Mouse (Mus musculus) neural tube, embryonic 13.5 days (tissue): ENCODE data around the gene Klhl3. TPM values are rescaled to one million over a fixed set of nuclear protein-coding genes. Genes with fewer than 3 reads are reported as not detected.

Experiments used
- ATAC-seq: fragments of 200-750 bp; cut with Nextera tagmentation; 2 replicates; pipeline ENCODE4 v1.8.0; 2017; ENCODE audit warnings: low read depth, mild to moderate bottlenecking, moderate TSS enrichment, moderate library complexity
- H3K27ac ChIP-seq: fragments of 300-500 bp; sonication (generic); replicated peaks from 2 replicates; pipeline ENCODE4 v1.5.1; 2015; ENCODE audit warnings: moderate library complexity, mild to moderate bottlenecking, inconsistent platforms
- H3K27me3 ChIP-seq: fragments of 300-500 bp; sonication (generic); 2 replicates; pipeline ENCODE4 v1.6.1; 2015; ENCODE audit warnings: mild to moderate bottlenecking, inconsistent platforms
- H3K36me3 ChIP-seq: fragments of 300-500 bp; sonication (generic); 2 replicates; pipeline ENCODE4 v1.6.1; 2015; ENCODE audit warnings: mild to moderate bottlenecking, inconsistent platforms
- H3K4me1 ChIP-seq: fragments of 300-500 bp; sonication (generic); replicated peaks from 2 replicates; pipeline ENCODE4 v1.6.1; 2015; ENCODE audit warnings: inconsistent platforms
- H3K4me2 ChIP-seq: fragments of 300-500 bp; sonication (generic); 2 replicates; pipeline ENCODE4 v1.6.1; 2015; ENCODE audit warnings: inconsistent platforms, mild to moderate bottlenecking, moderate library complexity
- H3K4me3 ChIP-seq: fragments of 300-500 bp; sonication (generic); 2 replicates; pipeline ENCODE4 v1.5.1; 2015; ENCODE audit warnings: mild to moderate bottlenecking, inconsistent platforms
- H3K9ac ChIP-seq: fragments of 300-500 bp; sonication (generic); 2 replicates; pipeline ENCODE4 v1.6.1; 2015; ENCODE audit warnings: moderate library complexity, mild to moderate bottlenecking, inconsistent platforms
- H3K9me3 ChIP-seq: fragments of 300-500 bp; sonication (generic); 2 replicates; pipeline ENCODE4 v1.6.1; 2016; ENCODE audit warnings: inconsistent platforms
- WGBS: fragments of 180-500 bp; shearing (Covaris S2); methylation state at CpG from one replicate; pipeline ENCODE4 v1.1.7; 2015; 5-methylcytosine and 5-hydroxymethylcytosine counted together
- polyA plus RNA-seq: library from polyadenylated mRNA; unstranded; fragments of >200 nt; fragmentation: Nextera tagmentation; extraction: Ambion mirVana; gene quantifications from 2 replicates; pipeline ENCODE4 v1.2.1, GENCODE M21; 2015

Klhl3 gene
- polyA plus RNA-seq, 1 experiment from 2014 or later = 11.5 TPM

- no peak overlapping the region for H3K4me3 ChIP-seq
- H3K27me3 ChIP-seq = no peaks in the 10 kb centered on the region
- no peaks in the 10 kb centered on the region for H3K4me1 ChIP-seq
- peaks cover 14% of the 10 kb centered on the region; the same call in 1 of the 2 replicates for H3K36me3 ChIP-seq
- ATAC-seq = no peak
- no peak overlapping the region for H3K4me2 ChIP-seq
- H3K9ac ChIP-seq = no peak overlapping the region
- no peak overlapping the region for H3K27ac ChIP-seq
- no peaks in the 10 kb centered on the region for H3K9me3 ChIP-seq
- WGBS = 89% methylated on average over 9 of the region's 9 CpGs
Measured at GRCm38 (mm10) chr13:58074881-58075280, 38.5 kb downstream of the Klhl3 start.

- H3K36me3 ChIP-seq = peaks cover 14% of the 10 kb centered on the region; the same call in 1 of the 2 replicates
- no peak overlapping the region for H3K4me2 ChIP-seq
- no peak overlapping the region for H3K27ac ChIP-seq
- WGBS = 83% methylated on average over 6 of the region's 6 CpGs
- ATAC-seq = no peak
- no peaks in the 10 kb centered on the region for H3K27me3 ChIP-seq
- no peaks in the 10 kb centered on the region for H3K9me3 ChIP-seq
- no peak overlapping the region for H3K4me3 ChIP-seq
- H3K9ac ChIP-seq = no peak overlapping the region
- H3K4me1 ChIP-seq = no peaks in the 10 kb centered on the region
Measured at GRCm38 (mm10) chr13:58074466-58074865, 38.9 kb downstream of the Klhl3 start.

- no peak overlapping the region for H3K9ac ChIP-seq
- no peak overlapping the region for H3K27ac ChIP-seq
- 88% methylated on average over 12 of the region's 12 CpGs for WGBS
- no peaks in the 10 kb centered on the region for H3K27me3 ChIP-seq
- H3K9me3 ChIP-seq = no peaks in the 10 kb centered on the region
- no peak overlapping the region for H3K4me2 ChIP-seq
- H3K4me3 ChIP-seq = no peak overlapping the region
- H3K4me1 ChIP-seq = peaks cover 4% of the 10 kb centered on the region; the same call in 1 of the 2 replicates
- no peak for ATAC-seq
- peaks cover 14% of the 10 kb centered on the region; the same call in 1 of the 2 replicates for H3K36me3 ChIP-seq
Measured at GRCm38 (mm10) chr13:58073254-58073882, 40.0 kb downstream of the Klhl3 start.

- 93% methylated on average over 21 of the region's 21 CpGs for WGBS
- H3K4me1 ChIP-seq = peaks cover 15% of the 10 kb centered on the region
- ATAC-seq = no peak
Measured at GRCm38 (mm10) chr13:58071209-58071608, 42.2 kb downstream of the Klhl3 start.

GRCm38 (mm10) chr13:58070504-58070903 is 42.9 kb downstream of the Klhl3 start:
- H3K27ac ChIP-seq = no peak overlapping the region
- H3K4me1 ChIP-seq = peaks cover 15% of the 10 kb centered on the region
- no peak for ATAC-seq

More at GRCm38 (mm10) chr13:58071209-58071608, 42.2 kb downstream of the Klhl3 start:
- Histone ChIP-seq H3K36me3 (peaks cover 14% of the 10 kb centered on the region; the same call in 1 of the 2 replicates), H3K4me3 (no peak overlapping the region), H3K9me3 (no peaks in the 10 kb centered on the region), H3K4me2 (no peak overlapping the region), H3K27ac (no peak overlapping the region), H3K27me3 (no peaks in the 10 kb centered on the region), H3K9ac (no peak overlapping the region)

GRCm38 (mm10) chr13:58068421-58069209 is 44.8 kb downstream of the Klhl3 start:
- H3K9ac ChIP-seq = no peak overlapping the region
- no peaks in the 10 kb centered on the region for H3K27me3 ChIP-seq
- no peak overlapping the region for H3K4me3 ChIP-seq
- no peaks in the 10 kb centered on the region for H3K9me3 ChIP-seq
- H3K4me1 ChIP-seq = peaks cover 15% of the 10 kb centered on the region
- H3K4me2 ChIP-seq = no peak overlapping the region
- H3K36me3 ChIP-seq = peaks cover 14% of the 10 kb centered on the region; the same call in 1 of the 2 replicates
- ATAC-seq = no peak
- 91% methylated on average over 15 of the region's 15 CpGs for WGBS
- no peak overlapping the region for H3K27ac ChIP-seq

More at GRCm38 (mm10) chr13:58070504-58070903, 42.9 kb downstream of the Klhl3 start:
- whole genome bisulfite sequencing = 90% methylated on average over 12 of the region's 12 CpGs
- no peaks in the 10 kb centered on the region for H3K27me3 ChIP-seq
- H3K36me3 ChIP-seq = peaks cover 14% of the 10 kb centered on the region; the same call in 1 of the 2 replicates
- no peaks in the 10 kb centered on the region for H3K9me3 ChIP-seq
- no peak overlapping the region for H3K4me2 ChIP-seq
- no peak overlapping the region for H3K9ac ChIP-seq
- no peak overlapping the region for H3K4me3 ChIP-seq

- 0 out of 2 replicates have a peak, but pooled peaks have one; percentile 33 for ATAC-seq
- no peak overlapping the region for H3K4me2 ChIP-seq
Measured at GRCm38 (mm10) chr13:58067540-58068103, 45.8 kb downstream of the Klhl3 start.

GRCm38 (mm10) chr13:58066496-58067389 is 46.6 kb downstream of the Klhl3 start:
- Histone ChIP-seq H3K9me3 (no peaks in the 10 kb centered on the region), H3K27me3 (no peaks in the 10 kb centered on the region), H3K9ac (no peak overlapping the region), H3K36me3 (peaks cover 32% of the 10 kb centered on the region), H3K27ac (peak overlapping the region; percentile 57), H3K4me2 (no peak overlapping the region), H3K4me1 (peaks cover 15% of the 10 kb centered on the region), H3K4me3 (no peak overlapping the region)
- 0 out of 2 replicates have a peak, but pooled peaks have one; percentile 23 for ATAC-seq
- 77% methylated on average over 14 of the region's 14 CpGs for WGBS

More at GRCm38 (mm10) chr13:58067540-58068103, 45.8 kb downstream of the Klhl3 start:
- no peak overlapping the region for H3K4me3 ChIP-seq
- H3K9ac ChIP-seq = no peak overlapping the region
- peaks cover 24% of the 10 kb centered on the region; the same call in 1 of the 2 replicates for H3K36me3 ChIP-seq
- H3K9me3 ChIP-seq = no peaks in the 10 kb centered on the region
- peaks cover 15% of the 10 kb centered on the region for H3K4me1 ChIP-seq
- 24% methylated on average over 17 of the region's 17 CpGs for WGBS
- H3K27ac ChIP-seq = peak overlapping the region; percentile 57
- no peaks in the 10 kb centered on the region for H3K27me3 ChIP-seq

GRCm38 (mm10) chr13:58066081-58066495 is 47.3 kb downstream of the Klhl3 start:
- Histone ChIP-seq H3K27me3 (no peaks in the 10 kb centered on the region), H3K4me1 (peaks cover 15% of the 10 kb centered on the region), H3K9ac (no peak overlapping the region), H3K4me2 (no peak overlapping the region), H3K9me3 (no peaks in the 10 kb centered on the region), H3K36me3 (peaks cover 33% of the 10 kb centered on the region), H3K4me3 (no peak overlapping the region), H3K27ac (peak overlapping the region; percentile 29; the same call in 1 of the 2 replicates)
- 80% methylated on average over 13 of the region's 13 CpGs for WGBS
- no peak for ATAC-seq

- no peak overlapping the region for H3K9ac ChIP-seq
- peaks cover 15% of the 10 kb centered on the region for H3K4me1 ChIP-seq
- no peak overlapping the region for H3K4me3 ChIP-seq
- H3K27ac ChIP-seq = no peak overlapping the region
- no peak overlapping the region for H3K4me2 ChIP-seq
- H3K36me3 ChIP-seq = peaks cover 31% of the 10 kb centered on the region
- no peaks in the 10 kb centered on the region for H3K9me3 ChIP-seq
- 69% methylated on average over 5 of the region's 5 CpGs for WGBS
- ATAC-seq = no peak
- no peaks in the 10 kb centered on the region for H3K27me3 ChIP-seq
Measured at GRCm38 (mm10) chr13:58065316-58065715, 48.1 kb downstream of the Klhl3 start.
